Mouse (Mus musculus) cerebellum, adult 11 months (tissue): ENCODE results near the gene Mxi1.
A peak's percentile ranks its signal among the peaks of the same experiment; 100 is the strongest.

ENCODE experiments used
- DNase-seq: peaks from one replicate; pipeline ENCODE4 v3.0.0; 2022

Gene Mxi1

DNA sequence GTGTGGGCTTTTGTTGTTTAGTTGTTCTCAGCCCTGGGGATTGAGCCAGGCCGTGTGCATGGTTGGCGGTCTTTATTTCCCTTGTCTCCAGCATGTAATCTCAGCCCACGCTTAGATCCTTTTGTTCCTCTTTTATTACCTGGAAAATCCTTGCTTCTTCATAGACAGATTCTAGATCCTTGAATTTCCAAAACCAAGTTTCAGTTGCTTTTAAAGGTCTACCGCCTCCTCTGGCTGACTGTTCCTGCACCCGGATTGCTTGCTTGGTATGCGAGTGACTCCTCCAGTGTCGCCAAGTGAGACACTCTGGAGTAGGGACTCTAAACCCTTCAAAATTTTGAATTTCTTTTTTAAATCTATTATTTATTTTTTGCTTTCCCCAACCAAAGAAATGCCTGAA is 56.6 kb downstream of the Mxi1 start:
- peak; percentile 12 for DNase-seq

DNA sequence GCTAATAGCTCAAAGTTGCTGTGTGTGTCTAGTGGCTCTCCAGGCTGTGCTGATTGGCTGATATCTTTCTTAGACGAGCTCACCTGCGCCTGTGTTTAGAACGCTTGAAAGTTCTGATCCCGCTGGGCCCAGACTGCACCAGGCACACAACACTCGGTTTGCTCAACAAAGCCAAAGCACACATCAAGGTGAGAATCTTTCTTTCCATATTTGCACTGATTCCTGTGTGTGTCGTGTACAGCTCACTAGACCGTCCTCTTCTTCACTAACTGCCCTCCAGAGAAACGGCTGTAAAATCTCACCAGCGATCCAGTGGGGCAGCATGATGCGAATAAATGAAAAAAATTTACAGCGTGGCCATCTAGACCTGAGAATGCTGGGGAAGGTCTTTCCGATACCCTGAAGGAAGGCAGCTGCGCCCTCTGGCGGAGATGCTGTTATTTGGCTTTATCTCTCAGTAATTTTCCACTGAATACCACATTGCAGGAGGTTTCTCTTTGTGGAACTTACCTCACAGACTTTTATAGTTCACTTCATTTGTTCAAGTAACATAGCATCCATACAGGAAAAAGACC is 59.2 kb downstream of the Mxi1 start:
- peak; percentile 81 for DNase-seq

- peak; percentile 13 for DNase-seq
These were observed 59.9 kb downstream of the Mxi1 start for GRCm38 (mm10) chr19:53370233-53370632.

DNA sequence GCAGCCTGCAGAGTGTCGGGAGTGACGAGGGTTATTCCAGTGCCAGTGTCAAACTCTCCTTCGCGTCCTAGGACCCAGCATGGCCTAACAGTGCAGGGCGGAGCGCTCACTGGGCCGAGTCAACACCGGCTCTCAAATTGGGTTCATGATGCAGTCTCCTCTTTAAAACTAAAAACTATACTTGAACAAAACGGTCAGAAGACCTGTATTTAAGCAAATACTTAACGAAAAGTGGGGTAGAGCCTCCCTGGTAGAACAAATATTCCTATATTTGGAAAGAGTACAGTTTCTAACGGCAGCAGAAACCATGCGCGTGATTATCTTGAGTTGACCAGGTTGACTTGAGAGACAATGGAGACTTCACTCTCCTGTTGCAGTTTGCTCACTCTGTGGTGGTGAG is 61.3 kb downstream of the Mxi1 start, which contains the start of gene Gm10197:
Gm10197 (minus strand) TSS at position 101 of the 400 bp plus-strand sequence.
- no peak for DNase-seq

- DNase-seq: no peak
These were observed 63.3 kb downstream of the Mxi1 start for GRCm38 (mm10) chr19:53373570-53373969.

- DNase-seq: no peak
These were observed 65.0 kb downstream of the Mxi1 start for GRCm38 (mm10) chr19:53375299-53375698.

- no peak for DNase-seq
These were observed 65.5 kb downstream of the Mxi1 start for GRCm38 (mm10) chr19:53375816-53376215.

GRCm38 (mm10) chr19:53377652-53378051 is 67.3 kb downstream of the Mxi1 start:
- DNase-seq: no peak

- no peak for DNase-seq
These were observed 68.1 kb downstream of the Mxi1 start for GRCm38 (mm10) chr19:53378421-53378820.

DNA sequence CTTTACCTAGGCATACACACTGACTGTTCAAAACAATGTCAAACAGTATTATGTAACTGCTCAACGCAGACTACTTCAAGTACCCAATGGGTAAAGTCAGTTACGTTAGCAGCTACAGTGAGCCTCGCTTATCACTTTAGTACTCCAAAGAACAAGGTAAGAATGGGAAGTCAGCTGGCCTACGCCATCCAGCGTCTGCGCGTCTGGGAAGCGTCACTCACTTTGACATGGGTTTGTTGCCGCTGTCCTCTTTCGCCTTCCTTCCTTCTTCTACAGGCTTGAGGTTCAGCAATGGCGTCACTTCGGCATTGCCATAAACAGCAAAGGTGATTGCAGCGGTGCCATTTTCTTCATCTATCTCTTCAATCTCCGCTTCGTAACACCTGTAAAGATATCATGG is 73.0 kb downstream of the Mxi1 start:
- no peak for DNase-seq

GRCm38 (mm10) chr19:53389417-53389816 is 79.1 kb downstream of the Mxi1 start:
- no peak for DNase-seq

- no peak for DNase-seq
These were observed 79.6 kb downstream of the Mxi1 start for GRCm38 (mm10) chr19:53389851-53390431.

DNA sequence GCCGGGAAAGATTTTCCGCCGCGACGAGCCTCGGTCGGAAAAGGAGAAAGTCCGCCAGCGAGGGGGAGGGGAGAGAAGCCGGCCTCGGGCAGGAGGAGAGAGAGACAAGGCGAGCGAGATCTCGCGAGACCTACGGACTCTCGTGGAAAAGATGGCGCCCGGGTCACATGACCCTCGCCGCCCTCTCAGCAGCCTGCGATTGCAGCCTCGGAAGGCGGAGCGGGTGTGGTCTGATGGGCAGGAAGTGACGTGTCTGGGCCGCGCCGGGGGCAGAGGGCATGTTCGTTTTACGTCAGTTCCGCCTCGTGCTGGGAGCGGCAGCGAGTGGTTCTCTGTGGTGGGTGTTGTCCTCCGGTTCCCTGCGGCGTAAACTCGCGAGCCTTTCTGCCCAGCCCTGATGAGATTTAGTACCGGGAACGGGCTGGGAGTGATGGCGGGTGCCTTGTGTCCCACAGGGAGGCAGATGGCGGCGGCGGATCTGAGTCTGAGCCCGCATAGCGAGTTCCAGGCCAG is 80.2 kb downstream of the Mxi1 start, which contains the start of gene Smndc1:
Smndc1 (minus strand) TSS at position 84 of the 513 bp plus-strand sequence.
- peak; percentile 99 for DNase-seq

GRCm38 (mm10) chr19:53391386-53391785 is 81.1 kb downstream of the Mxi1 start:
- DNase-seq: peak; percentile 17

- DNase-seq: peak; percentile 24
These were observed 81.5 kb downstream of the Mxi1 start for GRCm38 (mm10) chr19:53391787-53392186.

DNA sequence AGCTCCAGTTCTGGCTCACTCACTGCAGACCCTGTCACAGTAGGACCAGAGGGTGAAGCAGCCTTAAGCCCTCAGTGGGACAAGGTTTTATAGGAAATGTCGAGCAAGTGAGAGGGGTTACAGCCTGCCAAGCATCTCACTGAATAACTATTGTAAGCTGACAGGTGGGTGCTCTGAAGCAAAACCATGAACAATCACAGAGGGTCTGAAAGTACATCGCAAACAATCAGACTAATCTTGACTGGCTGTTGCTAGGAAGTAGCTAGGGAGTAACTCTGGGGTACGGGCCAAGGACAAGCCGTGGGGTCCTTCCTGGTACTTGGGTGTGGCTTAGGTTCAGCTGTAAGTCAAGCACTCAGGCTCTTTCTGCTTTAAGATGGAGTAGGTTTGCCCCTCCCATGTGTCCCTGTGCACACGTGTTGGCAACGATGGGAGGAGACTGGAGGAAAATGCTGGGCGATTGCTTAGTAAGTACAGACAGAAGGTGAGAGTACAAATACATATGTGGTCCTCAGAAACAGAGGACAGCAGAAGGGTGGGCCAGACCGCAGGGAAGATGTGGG is 82.5 kb downstream of the Mxi1 start:
- peak; percentile 17 for DNase-seq

GRCm38 (mm10) chr19:53393646-53394045 is 83.3 kb downstream of the Mxi1 start:
- DNase-seq: peak; percentile 7

GRCm38 (mm10) chr19:53394552-53394951 is 84.2 kb downstream of the Mxi1 start:
- DNase-seq: peak; percentile 52

DNA sequence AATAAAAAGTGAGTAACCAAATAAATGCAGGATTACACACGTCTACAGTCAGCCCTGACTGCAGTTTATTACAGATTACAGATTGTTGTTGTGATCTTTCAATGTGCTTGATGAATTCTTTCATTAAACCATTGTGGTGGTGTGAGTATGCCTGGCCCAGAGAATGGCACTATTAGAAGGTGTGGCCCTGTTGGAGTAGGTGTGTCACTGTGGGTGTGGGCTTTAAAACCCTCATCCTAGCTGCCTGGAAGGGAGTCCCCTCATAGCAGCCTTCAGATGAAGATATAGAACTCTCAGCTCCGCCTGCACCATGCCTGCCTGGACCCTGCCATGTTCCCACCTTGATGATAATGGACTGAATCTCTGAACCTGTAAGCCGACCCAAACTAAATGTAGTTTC is 84.6 kb downstream of the Mxi1 start:
- DNase-seq: peak; percentile 26

GRCm38 (mm10) chr19:53395805-53396204 is 85.5 kb downstream of the Mxi1 start:
- peak; percentile 17 for DNase-seq

DNA sequence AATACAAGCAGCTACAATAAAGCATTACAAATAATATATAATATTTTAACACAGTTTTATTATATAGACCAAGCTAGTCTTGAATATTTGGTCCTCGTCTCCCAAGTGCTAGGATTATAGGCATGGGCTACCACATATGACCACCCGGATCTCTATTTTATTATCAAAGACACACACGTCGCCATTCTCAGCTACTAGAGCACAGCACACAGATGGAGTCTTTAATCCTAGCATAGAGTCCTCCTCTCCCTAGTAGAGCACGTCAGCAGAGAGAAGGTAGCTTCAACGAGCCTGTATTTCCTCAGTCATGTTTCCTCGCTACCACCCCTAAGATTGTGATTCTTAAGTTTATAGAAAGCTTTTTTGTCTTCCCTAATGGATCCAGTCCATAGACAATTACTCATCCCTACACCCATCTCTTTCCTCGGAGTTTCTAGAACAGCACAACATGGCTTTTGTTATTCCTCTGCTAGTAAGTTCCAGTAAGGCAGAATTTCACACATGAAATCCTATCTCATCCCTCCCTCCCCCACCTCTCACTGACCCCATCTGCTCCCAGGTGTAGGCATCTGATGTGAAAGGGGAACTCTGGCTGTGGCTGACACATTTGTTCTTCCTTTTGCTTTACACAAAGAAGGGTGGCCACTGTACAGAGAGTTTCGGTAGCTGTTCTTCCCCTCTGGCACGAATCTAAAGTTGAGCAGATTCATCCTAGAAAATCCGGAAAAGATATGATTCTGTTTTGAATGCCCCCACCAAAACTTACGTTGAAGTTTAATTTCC is 87.3 kb downstream of the Mxi1 start:
- peak; percentile 0 for DNase-seq

DNA sequence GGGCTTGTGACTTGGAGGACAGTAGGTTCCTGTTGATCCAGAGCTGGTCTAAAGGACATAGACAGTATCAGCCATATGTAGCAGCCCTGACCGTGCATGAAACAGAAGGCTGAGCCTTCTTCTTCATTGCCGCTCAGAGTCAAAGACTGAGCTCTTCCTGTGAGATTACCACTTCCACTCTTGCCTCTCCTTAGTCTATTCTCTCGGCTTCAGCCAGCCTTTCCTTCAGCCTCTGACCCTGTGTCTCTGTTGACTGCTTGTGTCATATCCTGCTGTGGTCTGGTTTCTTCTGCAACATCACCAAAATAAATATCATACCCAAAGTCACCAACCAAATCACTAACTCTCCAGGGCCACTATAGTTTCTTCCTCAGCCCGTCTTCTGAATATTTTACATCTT is 88.9 kb downstream of the Mxi1 start:
- DNase-seq: no peak

- peak; percentile 40 for DNase-seq
These were observed 90.2 kb downstream of the Mxi1 start for GRCm38 (mm10) chr19:53400332-53401110.
